Mouse (Mus musculus) lung, postnatal 10 days (tissue): ENCODE measurements around the gene Fam89b.

Experiments used
- DNase-seq: peaks from one replicate; pipeline ENCODE4 v3.0.0; 2021

Gene Fam89b

DNA sequence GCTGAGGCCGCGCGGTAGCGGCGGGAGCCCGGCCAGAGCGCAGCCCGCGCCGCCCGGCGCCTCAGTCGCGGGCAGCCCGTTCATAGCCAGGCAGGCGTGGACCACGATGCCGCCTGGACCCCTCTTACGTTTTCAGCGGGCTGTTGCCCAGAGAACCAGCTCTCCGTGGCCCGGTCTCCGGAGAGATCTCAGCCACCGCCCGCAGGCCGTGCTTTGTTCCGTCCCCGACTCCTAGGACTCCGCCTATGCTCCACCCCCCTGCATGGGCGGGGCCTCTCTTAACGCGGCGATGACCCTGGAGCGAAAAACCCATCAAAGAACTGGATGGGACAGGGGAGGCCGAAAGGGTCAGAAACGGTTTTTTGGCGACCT is at the start of gene Fam89b:
Fam89b (minus strand) TSS at position 210 of the 372 bp plus-strand sequence.
- DNase-seq = peak; percentile 97

GRCm38 (mm10) chr19:5778312-5778711 is 48.9 kb upstream of the Fam89b start:
- DNase-seq = no peak

- DNase-seq = no peak
Observed at GRCm38 (mm10) chr19:5777387-5778032, 48.1 kb upstream of the Fam89b start.

- peak; percentile 98 for DNase-seq
Observed at GRCm38 (mm10) chr19:5770925-5771860, 41.7 kb upstream of the Fam89b start, which contains the start of gene Scyl1. TSS of gene Scyl1 (minus strand) at chr19:5771419.

- DNase-seq = peak; percentile 37
Observed at GRCm38 (mm10) chr19:5770311-5770710, 40.9 kb upstream of the Fam89b start.

- DNase-seq = no peak
Observed at GRCm38 (mm10) chr19:5767271-5767670, 37.8 kb upstream of the Fam89b start.

- no peak for DNase-seq
Observed at GRCm38 (mm10) chr19:5763163-5763562, 33.7 kb upstream of the Fam89b start.

DNA sequence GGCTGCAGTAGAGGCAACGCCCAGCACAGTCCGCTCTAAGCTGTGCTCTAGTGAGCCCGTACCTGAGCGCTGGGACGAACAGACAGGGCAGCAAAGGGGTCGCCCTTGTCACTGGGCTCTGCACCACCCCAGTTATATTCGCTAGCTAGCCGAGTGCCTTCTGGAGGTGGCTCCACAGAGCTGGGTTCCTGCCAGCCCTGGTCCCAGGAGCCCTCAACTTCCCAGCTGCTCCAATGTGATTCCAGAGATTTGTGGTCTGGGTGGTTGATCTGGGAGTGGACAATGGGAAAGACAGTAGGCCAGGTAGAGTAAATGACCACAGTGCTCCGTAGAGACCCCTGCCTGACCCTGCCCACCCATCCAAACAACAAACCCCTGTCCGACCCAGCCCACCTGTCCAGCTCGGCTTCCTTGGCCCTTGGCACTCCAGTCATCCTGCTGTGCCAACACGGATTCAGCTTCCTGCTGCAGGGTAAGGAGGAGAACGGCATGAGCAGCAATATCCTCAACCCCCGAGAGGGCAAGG is 29.5 kb upstream of the Fam89b start:
- DNase-seq = no peak

- DNase-seq = no peak
Observed at GRCm38 (mm10) chr19:5756991-5757636, 27.7 kb upstream of the Fam89b start.

GRCm38 (mm10) chr19:5756321-5756985 is 27.0 kb upstream of the Fam89b start:
- no peak for DNase-seq

DNA sequence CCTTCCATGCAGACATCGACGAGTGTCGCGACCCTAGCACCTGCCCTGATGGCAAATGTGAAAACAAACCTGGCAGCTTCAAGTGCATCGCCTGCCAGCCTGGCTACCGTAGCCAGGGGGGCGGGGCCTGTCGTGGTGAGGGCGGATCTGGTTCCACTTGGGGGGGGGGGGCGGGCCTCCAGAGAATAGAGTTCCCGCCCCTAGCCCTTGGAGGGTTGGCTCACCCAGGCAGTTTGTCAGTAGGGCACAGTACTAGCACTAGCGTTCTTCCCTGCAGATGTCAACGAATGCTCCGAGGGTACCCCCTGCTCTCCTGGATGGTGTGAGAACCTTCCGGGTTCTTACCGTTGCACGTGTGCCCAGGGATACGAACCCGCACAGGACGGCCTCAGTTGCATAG is 22.3 kb upstream of the Fam89b start:
- DNase-seq = peak; percentile 73

DNA sequence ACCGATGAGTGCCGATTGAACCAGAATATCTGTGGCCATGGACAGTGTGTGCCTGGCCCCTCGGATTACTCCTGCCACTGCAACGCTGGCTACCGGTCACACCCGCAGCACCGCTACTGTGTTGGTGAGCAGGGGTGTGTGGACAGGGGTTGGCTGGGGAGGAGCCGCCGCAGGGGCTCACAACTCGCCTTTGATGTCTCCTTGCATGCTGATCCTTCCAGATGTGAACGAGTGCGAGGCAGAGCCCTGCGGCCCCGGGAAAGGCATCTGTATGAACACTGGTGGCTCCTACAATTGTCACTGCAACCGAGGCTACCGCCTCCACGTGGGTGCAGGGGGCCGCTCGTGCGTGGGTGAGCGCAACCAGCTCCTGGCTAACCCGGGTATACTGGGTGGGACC is 21.5 kb upstream of the Fam89b start:
- DNase-seq = no peak

GRCm38 (mm10) chr19:5749476-5749875 is 20.0 kb upstream of the Fam89b start:
- DNase-seq = no peak

DNA sequence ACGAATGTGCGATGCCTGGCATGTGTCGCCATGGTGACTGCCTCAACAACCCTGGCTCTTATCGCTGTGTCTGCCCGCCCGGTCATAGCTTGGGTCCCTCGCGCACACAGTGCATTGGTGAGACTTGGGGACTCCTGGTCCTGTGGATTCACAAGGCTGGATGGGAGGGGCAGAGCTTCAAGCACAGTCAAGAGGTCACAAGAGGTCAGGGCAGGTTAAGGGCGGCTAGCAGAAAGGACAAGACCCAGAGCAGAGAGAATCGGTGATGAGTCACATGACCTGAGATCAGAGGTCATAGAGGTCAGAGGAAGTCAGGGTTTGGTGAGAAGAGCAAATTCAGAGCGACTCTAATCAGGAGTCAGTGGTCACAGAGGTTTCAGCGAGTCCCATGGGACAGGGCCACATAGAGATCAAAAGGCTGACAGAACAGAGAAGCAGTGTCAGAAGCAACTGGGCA is 17.5 kb upstream of the Fam89b start:
- no peak for DNase-seq

GRCm38 (mm10) chr19:5745756-5746710 is 16.6 kb upstream of the Fam89b start:
- peak; percentile 51 for DNase-seq

- peak; percentile 70 for DNase-seq
Observed at GRCm38 (mm10) chr19:5743576-5743975, 14.1 kb upstream of the Fam89b start.

DNA sequence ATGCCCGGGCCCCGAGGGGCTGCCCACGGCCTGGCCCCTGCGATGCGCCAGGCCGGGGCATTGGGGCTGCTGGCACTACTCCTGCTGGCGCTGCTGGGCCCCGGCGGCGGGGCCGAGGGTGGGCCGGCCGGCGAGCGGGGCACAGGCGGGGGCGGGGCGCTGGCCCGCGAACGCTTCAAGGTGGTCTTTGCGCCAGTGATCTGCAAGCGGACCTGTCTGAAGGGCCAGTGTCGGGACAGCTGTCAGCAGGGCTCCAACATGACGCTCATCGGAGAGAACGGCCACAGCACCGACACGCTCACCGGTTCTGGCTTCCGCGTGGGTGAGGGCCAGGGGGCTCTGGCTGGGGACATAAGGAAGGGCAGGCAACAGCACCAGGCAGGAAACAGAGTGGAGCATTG is 12.8 kb upstream of the Fam89b start:
- DNase-seq = peak; percentile 48

- DNase-seq = peak; percentile 94
Observed at GRCm38 (mm10) chr19:5741641-5742240, 12.3 kb upstream of the Fam89b start.

DNA sequence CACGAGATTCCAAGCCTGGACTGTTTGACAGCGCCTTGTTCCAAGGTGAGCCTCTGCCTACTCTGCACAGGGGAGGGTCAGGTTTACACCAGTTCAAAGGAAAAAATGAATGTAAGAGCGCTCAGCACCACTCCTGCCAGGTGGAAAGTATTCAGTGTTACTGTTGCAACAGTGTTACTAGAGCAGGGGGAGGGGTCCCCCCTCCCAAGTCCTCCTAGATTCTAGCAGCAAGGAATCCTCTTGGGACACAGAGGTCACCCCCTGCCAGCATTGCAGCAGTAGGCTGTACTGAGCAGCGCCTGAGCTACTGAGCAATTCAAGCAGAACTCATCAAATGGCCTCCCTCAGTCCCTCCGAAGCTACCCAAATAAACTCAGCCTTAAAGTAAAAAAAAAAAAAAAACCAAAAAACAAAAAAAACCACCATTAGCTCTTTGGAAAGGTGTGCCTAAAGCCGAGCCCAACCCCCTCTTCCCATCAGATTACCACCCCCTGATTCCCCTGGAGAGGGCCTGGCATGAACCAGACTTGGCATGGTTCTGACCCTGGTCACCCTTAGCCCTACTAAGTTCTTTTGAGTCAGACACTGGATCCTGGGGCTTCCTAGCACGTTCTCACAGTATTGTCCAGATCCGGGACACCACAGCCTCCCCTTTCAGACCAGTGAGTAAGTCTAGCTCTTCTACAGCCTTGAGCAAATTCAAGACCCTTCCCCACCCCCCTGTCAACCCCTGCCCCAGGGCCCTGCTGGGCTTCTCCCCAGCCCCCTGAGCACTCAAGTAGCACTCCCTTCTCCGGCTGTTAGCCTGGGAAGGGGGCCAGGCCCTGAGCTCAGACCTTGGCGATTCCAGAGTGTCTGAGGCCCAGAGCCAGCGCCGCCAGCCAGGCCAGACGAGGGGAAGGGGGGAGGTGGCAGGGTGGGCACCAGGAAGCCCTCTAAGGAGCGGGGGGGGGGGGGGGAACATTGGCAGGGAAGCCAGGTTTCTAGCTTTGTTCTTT is 11.2 kb upstream of the Fam89b start, which contains the start of gene Ltbp3:
Ltbp3 (plus strand) TSS at position 585 of the 998 bp plus-strand sequence.
- DNase-seq = peak; percentile 94

GRCm38 (mm10) chr19:5739446-5739845 is 10.0 kb upstream of the Fam89b start:
- no peak for DNase-seq
